Mouse (Mus musculus) NIH3T3 (cell line): ENCODE results near the gene Gsta3.
A peak's percentile ranks its signal among the peaks of the same experiment; 100 is the strongest.
"Not testable (repeated sequence)": the region's sequence is repeated elsewhere in the genome, so short reads cannot be mapped to it uniquely, and the experiment has no call there.

ENCODE experiments used
- DNase-seq: peaks from one replicate; pipeline ENCODE4 v3.0.0-alpha.2; 2012; ENCODE audit warnings: low read depth

Gsta3 gene

DNA sequence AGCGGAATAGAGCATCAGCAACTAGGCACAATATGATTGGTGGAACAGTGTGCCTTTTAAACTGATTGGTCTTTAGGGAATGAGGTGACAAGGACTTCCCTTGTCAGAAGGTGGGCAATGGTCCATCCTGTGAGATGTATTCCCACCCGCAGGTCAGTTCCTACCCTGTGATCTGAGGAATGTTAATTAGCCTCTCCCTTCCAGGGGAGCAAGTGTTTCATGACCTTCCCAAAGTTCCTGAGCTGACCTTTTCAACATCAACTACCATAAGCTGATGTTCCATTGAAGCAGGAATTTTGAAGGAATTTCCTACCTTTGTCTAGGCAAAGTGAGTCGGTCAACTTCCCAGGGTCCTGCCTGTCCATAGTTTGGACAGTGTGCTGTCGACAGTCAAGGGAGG lies 13.5 kb downstream of the Gsta3 start:
- DNase-seq: no peak

DNA sequence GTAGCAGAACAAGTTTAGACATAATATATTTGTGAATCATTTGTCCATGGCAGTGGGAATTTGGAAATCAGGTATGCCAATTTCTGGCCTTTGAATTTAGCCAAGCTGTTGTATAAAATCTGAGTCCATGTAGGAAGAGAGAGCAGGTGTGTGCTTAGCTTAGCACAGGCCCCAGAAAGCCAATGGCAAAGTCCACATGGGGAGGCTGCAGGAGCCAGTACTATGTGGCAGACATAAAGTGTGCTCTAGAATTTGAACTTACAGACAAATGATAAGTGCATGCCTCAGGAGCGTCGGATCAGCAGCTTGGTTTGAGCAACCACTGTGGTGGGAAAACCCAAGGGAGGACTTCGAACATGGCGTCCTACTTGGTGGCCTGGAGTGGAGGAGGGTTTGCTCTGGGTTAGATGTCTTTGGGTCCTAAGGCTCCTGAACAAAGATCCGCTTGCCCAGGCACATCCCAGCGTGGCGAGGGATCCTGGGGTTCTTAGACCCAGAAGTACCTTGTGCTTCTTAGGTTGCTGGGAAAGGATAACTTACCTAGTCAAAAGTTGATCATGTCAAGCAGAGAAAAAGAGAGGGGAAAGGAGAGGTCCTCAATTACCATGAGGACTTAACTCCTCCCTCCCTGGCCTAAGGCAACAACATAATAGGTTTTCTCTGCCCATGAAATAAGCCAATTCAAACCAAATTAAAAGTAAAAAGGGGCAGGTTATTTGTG lies 15.4 kb downstream of the Gsta3 start:
- DNase-seq: no peak

DNA sequence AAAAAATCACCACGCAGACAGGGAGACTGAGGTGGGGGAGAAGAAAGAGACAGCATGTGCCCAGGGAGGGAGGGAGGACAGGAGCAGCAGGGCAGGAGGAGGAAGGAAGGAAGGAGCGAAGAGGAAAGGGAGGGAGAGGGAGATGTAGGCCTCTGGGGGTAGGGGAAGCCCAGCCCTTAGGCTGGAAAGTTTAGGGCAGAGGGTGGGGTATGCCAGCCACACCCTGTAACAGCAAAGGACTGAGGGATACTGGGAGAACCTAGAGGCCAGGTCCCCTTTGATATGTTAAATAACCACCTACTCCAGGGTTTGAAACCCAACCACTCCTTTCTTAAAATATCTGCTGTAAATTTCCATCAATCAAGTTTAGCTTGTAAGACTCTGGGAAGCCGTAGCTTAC lies 16.0 kb downstream of the Gsta3 start:
- DNase-seq: no peak

DNA sequence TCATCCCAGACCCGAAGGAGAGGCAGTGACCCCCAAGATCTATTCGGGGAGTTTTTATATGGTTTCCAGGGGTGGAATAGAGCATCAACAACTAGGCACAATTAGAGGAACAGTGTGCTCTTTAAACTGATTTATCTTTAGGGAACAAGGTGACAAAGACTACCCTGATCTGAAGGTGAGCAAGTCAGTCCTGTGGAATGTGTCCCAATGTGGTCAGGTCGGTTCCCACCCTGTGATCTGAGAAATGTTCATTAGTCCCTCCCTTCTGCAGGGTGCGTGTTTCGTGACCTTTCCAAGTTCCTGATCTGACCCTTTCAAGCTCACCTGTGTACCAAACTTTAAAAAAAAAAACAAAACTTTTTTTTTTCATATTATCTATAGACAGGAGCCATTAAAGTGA lies 16.5 kb downstream of the Gsta3 start:
- DNase-seq: no peak

DNA sequence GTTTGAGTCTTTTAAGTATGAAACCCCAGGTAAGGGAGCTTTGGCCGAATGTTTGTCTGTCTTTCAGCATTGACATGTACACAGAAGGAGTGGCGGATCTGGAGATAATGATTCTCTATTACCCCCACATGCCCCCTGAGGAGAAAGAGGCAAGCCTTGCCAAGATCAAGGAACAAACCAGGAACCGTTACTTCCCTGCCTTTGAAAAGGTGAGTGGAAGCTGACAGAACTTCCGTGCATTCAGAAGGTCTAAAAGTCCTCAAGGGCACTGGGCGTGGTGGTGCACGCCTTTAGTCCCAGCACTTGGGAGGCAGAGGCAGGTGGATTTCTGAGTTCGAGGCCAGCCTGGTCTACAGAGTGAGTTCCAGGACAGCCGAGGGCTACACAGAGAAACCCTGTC lies 19.6 kb downstream of the Gsta3 start:
- DNase-seq: not testable (repeated sequence)

DNA sequence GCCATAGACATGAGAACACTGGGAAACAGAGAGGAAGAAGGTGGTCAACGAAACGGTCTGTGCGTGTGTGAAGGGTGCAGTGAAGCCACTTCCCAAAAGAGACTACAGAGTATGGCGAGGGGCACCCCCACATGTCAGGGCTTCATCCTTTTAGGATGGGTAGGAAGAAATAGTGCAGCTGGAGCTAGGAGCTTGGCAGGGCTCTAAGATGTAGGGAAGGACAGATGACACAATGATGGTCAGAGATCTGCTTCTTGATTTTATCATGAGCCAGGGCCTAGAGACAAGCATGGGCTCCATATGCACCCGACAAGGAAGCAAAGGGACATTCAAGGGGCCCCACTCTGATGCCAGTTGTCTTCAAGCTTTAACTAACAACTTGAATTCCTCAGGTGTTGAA lies 22.0 kb downstream of the Gsta3 start:
- no peak for DNase-seq

DNA sequence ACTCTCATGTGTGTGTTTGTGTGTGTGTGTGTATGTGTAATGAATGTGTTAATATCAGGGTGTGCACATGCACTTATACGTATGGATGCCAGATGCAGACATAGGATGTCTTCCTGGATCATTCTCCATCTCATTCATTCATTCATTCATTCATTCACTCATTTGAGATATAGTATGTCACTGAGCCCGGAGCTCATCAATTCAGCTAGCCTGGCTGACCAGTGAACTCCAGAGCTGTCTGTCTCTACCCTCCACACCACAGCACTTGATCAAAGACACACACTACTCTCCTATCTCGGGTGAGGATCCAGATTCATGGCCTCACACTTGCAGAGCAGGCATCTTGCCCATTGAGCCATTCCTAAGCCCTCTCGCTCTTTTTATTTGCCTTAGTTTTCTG lies 23.6 kb downstream of the Gsta3 start:
- DNase-seq: no peak

DNA sequence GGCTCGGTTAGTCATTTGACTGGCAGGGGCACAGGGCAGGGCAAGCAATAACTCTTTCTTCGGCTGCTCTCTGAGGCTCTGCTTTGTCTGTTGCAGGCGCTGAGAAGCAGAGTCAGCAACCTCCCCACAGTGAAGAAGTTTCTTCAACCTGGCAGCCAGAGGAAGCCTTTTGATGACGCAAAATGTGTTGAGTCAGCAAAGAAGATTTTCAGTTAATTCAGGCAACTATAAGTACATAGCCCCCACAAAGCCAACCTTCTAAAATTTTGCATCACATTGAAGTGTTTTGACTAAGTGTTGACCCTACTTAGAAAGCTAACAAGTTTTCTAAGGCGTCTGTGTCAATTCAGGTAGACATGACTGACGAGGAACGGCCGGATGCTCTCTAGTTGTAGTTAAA lies 24.4 kb downstream of the Gsta3 start:
- DNase-seq: no peak

DNA sequence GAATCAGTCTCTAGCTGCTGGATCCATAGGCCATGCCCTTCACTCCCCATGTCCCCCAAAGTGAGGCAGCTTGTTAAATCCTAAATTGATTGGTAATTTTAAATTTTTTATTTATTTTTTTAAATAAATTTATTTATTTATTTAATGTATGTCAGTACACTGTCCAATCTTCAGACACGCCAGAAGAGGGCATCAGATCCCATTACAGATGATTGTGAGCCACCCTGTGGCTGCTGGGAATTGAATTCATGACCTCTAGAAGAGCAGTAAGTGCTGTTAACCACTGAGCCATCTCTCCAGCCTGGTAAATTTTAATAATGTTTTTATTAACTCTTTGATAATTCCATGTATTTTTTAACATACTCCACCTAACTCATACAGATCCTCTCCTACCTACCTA lies 26.4 kb downstream of the Gsta3 start:
- no peak for DNase-seq

DNA sequence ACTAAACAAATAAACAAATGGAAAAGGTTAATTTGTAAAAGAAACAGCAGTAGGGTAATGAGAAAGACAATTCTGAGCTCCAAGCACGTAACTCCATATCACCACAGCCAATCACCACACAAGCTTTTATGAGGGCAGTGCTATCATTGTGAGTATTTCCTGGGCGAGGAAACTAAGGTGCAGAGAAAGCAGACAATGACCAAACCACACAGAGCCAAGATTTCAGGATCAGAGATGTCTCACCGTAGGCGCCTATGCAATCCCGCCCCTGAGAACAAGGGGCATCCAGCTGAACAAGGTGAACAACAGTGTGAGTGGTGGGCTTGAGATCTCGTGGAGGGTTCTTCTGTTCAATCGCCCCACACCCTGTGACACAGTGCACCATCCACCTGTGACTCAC lies 27.1 kb downstream of the Gsta3 start:
- not testable (repeated sequence) for DNase-seq

DNA sequence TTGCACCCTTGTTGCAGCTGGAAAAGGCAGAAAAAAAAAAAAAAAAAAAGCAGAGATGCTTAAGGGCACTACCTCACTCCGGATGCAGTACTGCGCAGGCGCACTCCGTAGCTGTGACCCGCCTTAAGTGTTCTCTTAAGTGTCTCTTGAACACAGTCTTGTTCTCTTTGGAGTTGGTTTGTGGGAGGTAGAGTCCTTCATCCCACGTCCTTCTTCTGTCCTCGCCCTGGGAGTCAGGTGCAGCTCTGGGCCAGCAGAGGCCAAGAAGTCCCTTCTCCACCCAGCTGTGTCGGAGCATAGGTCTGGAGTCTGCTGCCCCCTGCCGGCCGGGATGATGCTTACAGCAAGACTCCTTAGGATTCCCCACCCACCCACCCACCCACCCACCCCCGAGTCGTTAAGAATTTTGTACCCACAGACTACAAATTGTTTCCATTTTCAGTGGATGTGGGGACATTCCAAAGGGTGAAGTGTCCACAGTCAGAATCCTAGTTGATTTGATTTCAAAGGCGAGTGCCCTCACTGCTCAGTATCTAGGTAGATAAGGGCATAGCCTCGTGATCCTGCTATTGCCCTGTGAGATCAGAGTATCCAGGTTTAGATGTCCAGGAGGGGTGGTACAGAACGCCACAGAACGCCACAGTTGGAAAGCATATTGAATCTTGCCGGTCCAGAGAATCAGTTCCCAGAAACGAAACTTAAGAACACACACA lies 31.1 kb downstream of the Gsta3 start:
- peak; percentile 69 for DNase-seq

DNA sequence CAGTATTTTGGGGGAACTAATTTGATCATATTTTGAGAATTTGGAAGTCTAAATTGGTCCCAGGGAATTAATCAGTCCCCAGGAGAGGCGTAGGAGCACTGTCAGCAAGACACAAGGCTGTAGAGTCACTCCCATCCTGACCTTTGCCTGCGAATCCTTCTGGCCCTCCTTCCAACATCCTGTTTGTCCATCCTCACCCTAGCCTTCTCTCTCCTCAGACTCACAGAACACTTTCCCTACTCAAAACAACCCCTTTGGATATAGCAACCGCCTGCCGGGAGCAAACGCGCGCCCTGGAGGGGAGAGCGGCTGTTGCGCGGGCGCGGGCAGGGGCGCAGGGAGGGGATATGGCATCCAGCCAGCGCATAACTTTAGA lies 31.7 kb downstream of the Gsta3 start:
- DNase-seq: no peak

DNA sequence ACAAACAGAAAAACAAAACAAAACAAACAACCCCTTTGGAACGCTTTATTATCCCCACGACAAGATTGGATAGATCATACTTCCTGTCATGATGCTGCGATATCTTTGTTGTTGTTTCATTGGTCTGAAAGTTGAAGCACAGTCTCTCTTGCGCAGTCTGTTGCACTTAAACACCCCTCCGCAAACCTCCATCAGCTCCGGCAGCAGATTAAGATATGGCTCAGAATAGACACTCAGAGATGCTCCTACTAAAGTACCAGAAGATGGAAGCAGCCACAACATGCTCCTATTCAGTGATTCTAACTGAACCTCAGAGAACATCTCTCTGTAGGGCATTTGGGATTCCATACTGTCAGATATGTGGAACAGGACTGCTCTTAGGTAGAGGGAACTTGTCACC lies 32.7 kb downstream of the Gsta3 start:
- DNase-seq: no peak

DNA sequence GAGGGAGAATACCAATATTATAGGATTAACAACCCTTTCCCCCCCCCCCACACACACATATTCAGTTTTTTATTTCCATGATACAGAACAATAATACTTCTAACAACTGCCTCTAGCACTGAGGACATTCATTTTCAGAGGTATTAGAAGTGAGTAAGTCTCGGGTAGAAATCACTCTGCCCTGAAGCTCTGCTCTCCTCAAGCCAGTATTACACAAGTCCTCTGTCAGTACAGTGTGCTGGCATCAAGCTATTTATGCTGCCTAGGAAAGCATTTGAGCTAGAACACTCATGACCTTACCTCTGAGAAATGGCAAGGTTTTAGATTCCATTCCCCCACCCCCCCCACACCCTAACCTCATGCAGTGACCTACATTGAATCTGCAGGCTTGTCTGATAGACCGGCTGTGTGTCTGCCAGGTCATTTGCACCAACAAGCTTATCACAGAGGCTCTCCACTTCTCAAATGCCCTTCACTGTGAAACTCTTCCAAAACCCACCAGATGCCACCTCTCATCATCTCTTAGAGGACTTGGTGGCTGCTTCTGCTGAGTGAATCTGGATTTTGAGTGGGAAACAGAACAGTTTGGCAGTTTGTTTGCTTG lies 34.1 kb downstream of the Gsta3 start:
- DNase-seq: no peak

DNA sequence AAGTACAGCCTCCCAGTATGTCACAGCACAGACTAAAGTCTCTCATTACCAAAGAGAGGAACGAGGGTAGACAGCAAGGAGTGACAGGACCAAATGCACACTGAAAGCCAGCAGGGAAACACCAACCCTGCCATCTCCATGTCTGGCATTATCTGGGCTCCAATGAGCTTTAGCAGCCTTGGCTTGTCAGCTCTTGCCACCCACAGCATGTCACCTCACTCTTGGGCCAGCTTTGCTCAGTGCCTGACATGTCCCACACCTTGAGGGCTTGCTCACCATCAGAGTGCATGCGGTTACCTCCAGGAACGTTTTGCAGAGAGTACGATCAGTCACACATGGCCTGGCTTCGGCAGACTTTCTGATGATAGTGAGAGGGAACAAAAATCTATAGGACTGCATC lies 35.0 kb downstream of the Gsta3 start:
- DNase-seq: not testable (repeated sequence)

DNA sequence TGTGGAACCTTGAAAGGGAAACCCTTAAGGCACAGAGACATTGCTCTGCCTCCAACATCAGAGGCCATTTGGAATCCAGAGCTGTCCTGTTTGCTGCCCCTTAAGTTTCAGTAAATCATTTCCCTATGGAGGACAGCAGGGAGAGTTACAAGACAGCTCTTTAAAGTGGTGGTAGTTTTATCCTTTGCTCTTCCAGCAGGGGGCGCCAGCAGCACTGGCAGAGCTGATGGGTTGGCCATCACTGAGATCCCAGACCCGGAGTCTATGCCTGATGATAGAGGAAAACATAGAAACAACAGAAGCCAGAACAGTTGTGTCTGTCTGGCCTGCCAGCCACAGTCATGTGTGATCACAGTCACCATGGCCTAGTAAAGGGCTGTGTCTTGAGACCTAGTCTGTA lies 35.8 kb downstream of the Gsta3 start:
- DNase-seq: not testable (repeated sequence)

DNA sequence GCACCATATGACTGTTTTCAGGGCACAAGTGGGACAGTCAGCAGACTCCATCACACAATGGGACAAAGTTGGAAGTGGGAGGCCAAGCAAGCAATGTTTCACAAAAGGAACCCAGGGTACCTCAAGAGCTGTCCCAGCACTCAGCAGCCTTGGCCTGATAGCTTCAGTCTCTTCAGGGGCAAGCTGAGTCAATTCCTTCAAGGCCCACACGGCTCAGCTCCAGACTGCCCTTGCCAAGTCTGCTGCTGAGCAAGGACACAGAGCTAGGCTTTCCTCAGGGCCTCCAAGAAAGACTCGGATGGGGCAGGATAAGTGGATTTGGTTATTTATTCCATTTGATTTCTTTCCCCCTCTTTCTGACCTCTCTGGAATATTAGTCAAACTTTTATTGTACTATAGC lies 39.9 kb downstream of the Gsta3 start:
- DNase-seq: no peak

DNA sequence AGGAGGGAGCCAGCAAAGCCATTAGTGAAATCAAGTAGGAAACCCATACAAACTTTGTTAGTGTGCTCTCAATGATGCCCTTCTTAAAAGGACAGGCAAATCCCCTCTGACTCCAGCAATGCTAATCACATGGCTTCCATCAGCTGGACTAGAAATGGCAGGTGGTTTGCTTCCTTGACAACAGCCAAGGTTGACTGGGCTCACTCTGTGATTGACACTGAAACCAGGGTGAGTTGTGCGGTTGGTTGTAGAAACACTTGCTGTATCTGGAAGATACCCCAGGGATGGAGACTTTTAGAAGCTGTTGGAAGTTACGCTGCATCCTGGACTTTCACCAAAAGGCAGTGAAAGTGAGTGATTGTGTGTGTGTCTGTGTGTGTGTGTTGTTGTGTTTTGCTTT lies 44.3 kb downstream of the Gsta3 start:
- DNase-seq: not testable (repeated sequence)

DNA sequence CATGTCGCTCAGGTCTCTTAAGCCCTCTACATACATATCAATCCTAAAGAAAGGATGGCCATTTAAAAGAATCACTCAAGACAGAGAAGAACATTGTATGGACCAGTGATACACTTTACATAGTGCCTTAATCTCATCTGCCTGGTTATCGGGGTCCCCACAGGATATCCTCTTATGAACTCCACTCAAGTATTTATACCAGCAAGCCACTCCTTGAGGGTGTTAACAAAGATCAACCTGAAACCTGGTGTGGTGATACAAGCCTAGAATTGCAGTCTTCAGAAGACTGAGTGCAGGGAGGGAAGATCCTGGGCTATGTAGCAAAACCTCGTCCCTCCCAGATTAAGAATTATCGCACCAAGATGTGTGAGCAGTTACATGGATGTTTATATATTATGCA lies 51.0 kb downstream of the Gsta3 start:
- no peak for DNase-seq

DNA sequence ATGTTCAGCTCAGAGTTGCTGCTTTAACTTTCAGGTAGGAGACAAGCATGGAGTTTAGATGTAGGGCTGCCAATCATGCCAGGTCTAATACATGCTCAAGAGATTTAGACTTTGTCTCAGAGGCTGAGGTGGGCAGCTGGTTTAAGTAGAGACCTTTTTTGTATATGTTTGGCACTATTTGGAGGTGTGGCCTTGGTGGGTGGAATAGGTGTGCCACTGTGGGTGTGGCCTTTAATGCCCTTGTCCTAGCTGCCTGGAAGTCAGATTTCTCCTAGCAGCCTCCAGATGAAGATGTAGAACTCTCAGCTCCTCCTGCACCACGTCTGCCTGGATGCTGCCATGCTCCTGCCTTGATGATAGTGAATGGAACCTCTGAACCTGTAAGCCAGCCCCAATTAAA lies 52.2 kb downstream of the Gsta3 start:
- DNase-seq: no peak

DNA sequence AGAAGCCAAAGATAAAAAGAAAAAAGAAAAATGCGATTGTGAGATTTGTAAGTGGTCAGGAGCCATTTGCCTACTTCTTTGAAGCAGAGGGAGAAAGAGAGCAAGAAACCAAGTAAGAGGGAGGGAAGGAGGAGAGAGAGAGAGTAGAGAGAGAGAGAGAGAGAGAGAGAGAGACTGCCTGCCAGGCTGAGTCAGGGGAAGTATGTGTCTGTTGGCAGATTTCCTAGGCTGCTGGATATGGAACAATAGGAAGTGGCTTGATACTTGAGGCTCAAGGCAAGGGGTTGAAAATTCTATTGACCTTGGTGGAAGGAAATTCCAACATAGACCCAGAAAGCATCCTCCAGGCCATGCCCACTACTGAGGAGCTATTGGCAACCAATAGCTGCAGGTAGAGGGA lies 55.8 kb downstream of the Gsta3 start:
- DNase-seq: no peak

DNA sequence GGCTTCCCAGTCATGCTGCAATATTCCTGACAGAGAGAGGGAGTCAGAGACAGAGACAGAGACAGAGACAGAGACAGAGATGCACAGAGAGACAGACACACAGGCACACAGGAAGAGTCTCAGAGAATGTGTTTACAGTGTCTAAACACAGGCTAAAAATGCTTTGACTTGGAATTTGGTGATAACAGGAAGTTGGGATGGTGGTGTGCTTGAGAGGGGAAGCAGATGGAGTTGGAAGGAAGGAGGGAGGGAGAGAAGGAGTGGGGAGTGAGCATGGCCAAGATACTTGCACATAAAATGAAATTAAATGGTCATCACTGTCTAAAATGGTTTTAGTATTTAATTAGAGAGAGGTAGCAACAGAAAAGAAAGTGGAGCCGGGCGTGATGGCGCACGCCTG lies 57.7 kb downstream of the Gsta3 start:
- no peak for DNase-seq

DNA sequence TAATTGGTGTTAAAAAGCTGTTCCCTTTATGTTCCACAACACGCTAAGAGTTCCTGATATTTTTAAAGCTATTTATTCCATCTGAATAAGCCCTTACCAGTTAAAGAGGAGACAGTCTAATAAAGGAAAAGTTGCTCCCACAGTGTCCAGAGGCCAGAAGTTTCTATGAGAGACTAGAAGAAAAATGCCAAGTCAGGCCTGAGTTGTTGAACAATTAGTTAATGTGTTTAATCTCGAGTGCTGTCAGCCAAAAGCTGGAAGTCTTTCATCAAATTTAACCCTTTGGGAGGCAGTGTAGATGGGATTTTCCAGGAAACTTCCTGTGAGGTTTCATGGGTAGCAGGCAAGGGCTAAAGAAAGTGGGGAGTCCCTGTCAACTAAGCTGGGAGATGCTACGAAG lies 59.4 kb downstream of the Gsta3 start:
- no peak for DNase-seq

DNA sequence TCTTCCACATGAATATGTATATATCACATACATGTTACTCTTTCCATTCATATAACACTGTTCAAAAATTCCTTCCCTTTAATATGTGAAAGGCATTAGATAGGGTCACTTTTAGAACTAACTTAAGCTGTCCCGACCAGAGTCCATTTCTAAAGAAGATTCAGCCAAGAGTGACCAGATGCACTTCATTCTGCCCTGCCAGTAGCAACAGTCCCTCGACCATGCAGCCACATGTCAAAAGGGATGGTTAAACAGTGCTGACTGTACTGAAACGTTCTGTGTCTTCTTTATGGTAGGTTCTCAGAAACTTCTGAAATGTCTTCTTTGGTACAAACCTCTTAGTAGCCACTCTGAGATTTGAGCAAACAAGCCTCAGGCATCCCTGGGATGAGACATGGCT lies 61.3 kb downstream of the Gsta3 start:
- no peak for DNase-seq
